Mouse (Mus musculus) v-Abl transformed pro-B cells (cell line): Measurements from ENCODE around the gene Aknad1.

Source experiments
- in situ Hi-C, 2 experiments: fragments of 400-800 bp; cut with MboI; formaldehyde crosslinking; loops; one replicate each; pipeline ENCODE4 v1.15.1; 2025; ENCODE audit not compliant: unreplicated experiment in 2 of 2

Aknad1 gene

GRCm38 (mm10) chr3:108737761-108738160 is 1.7 kb upstream of the Aknad1 start:
- in situ Hi-C loops: no loop called here

DNA sequence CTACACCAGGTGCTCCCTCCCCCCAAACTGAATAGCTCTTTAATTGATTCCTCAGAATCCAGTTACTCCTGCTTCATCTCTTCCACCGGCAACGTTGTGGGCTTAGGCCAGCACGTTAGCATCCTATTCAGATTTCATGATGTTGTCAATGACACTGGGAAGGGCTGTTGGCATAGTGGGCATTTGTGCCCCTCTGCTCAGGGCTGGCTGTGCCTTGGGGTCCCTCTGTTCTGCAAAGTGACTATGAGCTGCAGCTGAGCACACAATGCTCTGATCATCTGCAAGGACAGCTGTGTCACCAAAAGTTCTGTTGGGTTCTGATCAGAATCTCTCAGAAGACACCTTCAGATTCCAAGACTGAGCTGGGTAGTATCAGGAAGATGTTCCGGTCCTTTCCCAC is 4.6 kb downstream of the Aknad1 start:
- in situ Hi-C loops: no loop called here

DNA sequence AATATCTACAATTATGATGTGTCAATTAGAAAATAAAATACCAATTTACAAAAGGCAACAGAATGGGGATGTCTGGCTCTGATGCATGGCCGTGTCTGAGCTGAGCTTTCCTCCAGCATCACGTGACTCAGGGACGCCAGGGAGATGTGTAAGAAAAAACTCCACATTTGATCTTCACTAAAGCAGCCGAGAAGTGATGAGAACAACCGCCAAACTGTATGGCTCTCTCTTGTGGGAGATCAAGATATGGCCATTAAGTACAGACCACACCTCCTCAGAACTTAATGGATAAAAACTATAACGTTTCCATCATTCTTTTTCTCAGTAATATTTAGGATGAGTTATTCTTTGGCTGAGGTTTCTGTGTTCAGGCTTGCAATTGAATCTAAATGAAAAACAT is 11.6 kb downstream of the Aknad1 start:
- in situ Hi-C loops: loop anchor here (25.0 kb wide), 2 partner anchors 311 to 736 kb away; no protein-coding TSS in a partner anchor

- in situ Hi-C loops: loop anchor here (25.0 kb wide), 2 partner anchors 311 to 736 kb away; no protein-coding TSS in a partner anchor
These were observed 12.2 kb downstream of the Aknad1 start for GRCm38 (mm10) chr3:108751691-108752090.

DNA sequence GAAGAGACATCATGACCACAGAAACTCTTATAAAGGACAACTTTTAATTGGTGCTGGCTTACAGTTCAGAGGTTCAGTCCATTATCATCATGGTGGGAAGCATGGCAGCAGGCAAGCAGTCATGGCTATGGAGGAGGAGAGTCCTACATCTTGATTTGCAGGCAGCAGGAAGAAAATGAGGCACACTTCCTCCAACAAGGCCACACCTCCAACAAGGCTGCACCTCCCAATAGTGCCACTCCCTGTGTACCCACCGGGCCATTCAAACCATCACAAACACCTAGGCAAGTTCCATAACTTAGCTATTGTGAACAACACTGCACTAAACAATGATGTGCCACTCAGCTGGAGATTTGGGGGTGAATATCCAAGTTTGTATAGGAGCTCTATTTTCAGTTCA is 15.1 kb downstream of the Aknad1 start:
- in situ Hi-C loops: loop anchor here (25.0 kb wide), 2 partner anchors 308 to 733 kb away; no protein-coding TSS in a partner anchor

DNA sequence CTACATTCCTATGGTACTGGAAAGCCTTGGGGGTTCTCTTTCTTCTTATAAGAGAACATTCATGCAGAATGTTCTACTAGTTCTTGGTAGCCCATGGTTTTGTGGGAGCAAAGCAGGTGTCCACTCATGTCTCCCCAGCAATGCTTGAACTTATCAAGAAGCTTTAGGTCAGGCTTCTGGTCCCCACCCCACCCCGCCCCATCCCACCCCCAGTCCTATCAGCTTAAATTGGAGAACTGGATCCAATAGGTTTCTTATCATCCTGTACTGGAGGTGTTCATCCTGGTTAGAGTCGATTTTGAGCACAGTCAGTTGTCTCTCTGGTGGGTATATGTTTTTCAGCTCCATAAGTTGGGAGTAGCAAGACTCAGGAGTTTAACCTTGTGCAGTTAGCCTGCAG is 16.1 kb downstream of the Aknad1 start:
- in situ Hi-C loops: loop anchor here (25.0 kb wide), 2 partner anchors 307 to 732 kb away; no protein-coding TSS in a partner anchor

DNA sequence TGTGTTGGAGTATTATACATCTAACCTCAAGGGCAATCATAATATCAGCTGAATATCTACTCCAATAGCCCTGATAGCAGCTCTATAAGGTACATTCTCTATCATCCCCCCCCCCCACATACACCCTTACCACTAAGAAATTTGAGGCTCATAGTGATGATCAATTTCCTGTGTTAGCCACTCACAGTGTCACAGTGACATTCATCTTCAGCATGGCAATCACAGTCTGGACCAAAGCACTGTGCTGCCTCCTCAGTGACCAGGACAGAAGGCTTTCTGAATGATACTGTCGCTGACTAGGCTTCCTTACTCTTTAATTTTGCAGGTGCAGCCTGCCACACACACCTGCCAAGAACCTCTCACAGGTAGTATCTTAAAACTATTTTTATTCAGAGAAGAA is 16.7 kb downstream of the Aknad1 start:
- in situ Hi-C loops: loop anchor here (25.0 kb wide), 2 partner anchors 306 to 731 kb away; no protein-coding TSS in a partner anchor

DNA sequence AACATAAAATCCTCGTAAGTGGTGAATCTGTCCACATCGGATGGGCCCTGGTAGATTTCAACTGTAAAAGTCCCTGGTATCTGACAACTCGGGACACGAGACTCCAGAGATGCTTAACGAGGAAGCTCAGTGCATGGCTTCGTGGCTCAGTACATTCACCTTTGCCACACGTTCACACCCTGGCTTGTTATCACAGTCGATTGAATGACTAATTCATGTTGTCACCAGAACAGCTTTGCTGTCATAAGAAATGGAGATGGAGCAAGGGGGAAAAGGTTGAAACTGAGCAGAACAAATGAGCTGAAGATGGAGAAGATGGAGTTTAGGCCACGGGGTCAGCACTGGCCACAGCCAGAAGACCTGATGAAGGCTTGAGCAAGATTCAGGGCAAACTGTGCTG is 18.1 kb downstream of the Aknad1 start:
- in situ Hi-C loops: loop anchor here (25.0 kb wide), 2 partner anchors 305 to 730 kb away; no protein-coding TSS in a partner anchor

DNA sequence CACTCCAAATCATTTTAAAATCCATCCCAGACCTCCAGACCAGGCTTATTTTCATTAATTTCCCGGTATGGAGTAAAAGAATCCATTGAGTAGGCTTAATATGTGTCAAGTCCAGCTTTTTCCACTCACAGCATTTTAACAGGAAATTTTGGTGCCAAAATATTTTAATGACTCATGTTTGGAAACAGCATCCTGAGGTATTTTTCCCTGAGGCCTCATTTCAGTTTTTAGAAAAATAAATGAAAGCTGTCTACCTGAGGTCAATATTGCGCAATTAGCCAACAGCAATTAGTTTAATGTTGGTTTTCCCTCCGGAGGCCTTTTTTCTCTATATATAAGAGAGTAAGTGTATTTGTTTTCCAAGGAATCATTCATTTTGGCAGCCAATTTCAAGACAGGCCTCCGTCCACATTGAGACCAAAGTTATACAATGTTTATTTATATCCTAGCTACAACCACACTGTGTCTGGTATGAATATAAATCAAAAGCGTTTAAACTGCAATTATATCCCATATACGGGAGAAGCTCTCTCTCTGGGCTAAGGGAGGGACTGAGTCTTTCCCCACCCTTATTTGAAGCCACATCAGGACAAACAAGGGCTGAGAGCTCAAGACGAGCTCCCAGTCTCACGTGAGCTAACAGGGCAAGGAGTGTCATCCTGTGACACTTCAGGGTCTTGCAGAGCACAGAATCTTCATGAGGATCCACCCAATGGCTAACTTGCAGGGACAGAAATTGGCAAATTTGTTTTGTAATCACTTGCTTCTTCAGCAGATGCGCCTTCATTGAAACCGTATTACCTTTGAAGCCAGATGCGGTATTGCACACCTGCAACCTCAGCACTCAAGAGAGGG is 20.3 kb downstream of the Aknad1 start:
- in situ Hi-C loops: loop anchor here (25.0 kb wide), 2 partner anchors 303 to 728 kb away; no protein-coding TSS in a partner anchor

- in situ Hi-C loops: loop anchor here (25.0 kb wide), 2 partner anchors 300 to 725 kb away; no protein-coding TSS in a partner anchor
These were observed 23.2 kb downstream of the Aknad1 start for GRCm38 (mm10) chr3:108762597-108763111.

DNA sequence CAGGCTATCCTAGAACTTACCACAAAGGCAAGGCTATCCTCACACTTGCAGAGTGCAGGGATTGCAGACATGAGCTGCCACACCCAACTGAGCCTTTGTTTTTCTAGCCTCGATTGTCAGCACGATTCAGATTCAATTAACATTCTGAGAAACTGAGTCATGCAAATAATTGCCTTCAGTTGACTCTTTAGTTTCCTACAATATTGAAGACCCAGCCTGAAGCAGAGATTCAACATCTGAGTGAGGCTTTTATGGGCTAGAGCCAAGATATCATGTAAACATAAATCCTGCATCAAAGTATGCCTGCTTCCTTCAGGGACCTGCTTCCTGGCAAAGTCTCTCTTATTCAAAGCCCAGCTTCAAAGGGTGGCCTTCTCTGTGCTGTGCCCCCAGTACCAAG is 24.2 kb downstream of the Aknad1 start:
- in situ Hi-C loops: loop anchor here (25.0 kb wide), 2 partner anchors 299 to 724 kb away; no protein-coding TSS in a partner anchor

- in situ Hi-C loops: loop anchor here (25.0 kb wide), 2 partner anchors 297 to 722 kb away; no protein-coding TSS in a partner anchor
These were observed 25.5 kb downstream of the Aknad1 start for GRCm38 (mm10) chr3:108764976-108765375.

GRCm38 (mm10) chr3:108765476-108765875 is 26.0 kb downstream of the Aknad1 start:
- in situ Hi-C loops: loop anchor here (25.0 kb wide), 2 partner anchors 297 to 722 kb away; no protein-coding TSS in a partner anchor

- in situ Hi-C loops: loop anchor here (25.0 kb wide), 2 partner anchors 295 to 720 kb away; no protein-coding TSS in a partner anchor
These were observed 27.5 kb downstream of the Aknad1 start for GRCm38 (mm10) chr3:108766943-108767342.

- in situ Hi-C loops: loop anchor here (25.0 kb wide), 2 partner anchors 295 to 720 kb away; no protein-coding TSS in a partner anchor
These were observed 28.0 kb downstream of the Aknad1 start for GRCm38 (mm10) chr3:108767416-108767815.

- in situ Hi-C loops: loop anchor here (25.0 kb wide), 2 partner anchors 293 to 718 kb away; no protein-coding TSS in a partner anchor
These were observed 30.1 kb downstream of the Aknad1 start for GRCm38 (mm10) chr3:108769547-108769946.

GRCm38 (mm10) chr3:108770725-108771368 is 31.4 kb downstream of the Aknad1 start:
- in situ Hi-C loops: loop anchor here (5.0 to 25.0 kb wide), 7 partner anchors 74 to 716 kb away; partner anchors contain the start of genes 1700013F07Rik (in 1 of the 2) and 5330417C22Rik (in 1 of the 2)

GRCm38 (mm10) chr3:108772211-108772610 is 32.8 kb downstream of the Aknad1 start:
- in situ Hi-C loops: loop anchor here (5.0 to 25.0 kb wide), 7 partner anchors 75 to 715 kb away; partner anchors contain the start of genes 1700013F07Rik (in 1 of the 2) and 5330417C22Rik (in 1 of the 2)

GRCm38 (mm10) chr3:108772811-108773210 is 33.4 kb downstream of the Aknad1 start:
- in situ Hi-C loops: loop anchor here (5.0 to 25.0 kb wide), 7 partner anchors 76 to 714 kb away; partner anchors contain the start of genes 1700013F07Rik (in 1 of the 2) and 5330417C22Rik (in 1 of the 2)
